Mouse (Mus musculus): Measurements from ENCODE around the gene Olfr148. TPM values are rescaled to one million over a fixed set of nuclear protein-coding genes. Genes with fewer than 3 reads are reported as not detected.

Olfr148 gene
- polyA plus RNA-seq (2015; fragmentation: Nextera tagmentation; extraction: Ambion mirVana), result not detected in 2 replicates

GRCm38 (mm10) chr9:39610355-39610754, at the start of gene Olfr148:
Gene Olfr148 (plus strand): TSS chr9:39610655.
- no peaks in the 10 kb centered on the region for H3K36me3 ChIP-seq (ENCODE audit: control insufficient read depth, insufficient read depth, low read length)
- H3K4me3 ChIP-seq (ENCODE audit: low read length), result no peak within 1 kb of the TSS
- H3K27me3 ChIP-seq (replicated peaks; ENCODE audit: control insufficient read depth, insufficient read depth, low read length), result no peaks in the 10 kb centered on the region
- H3K9me3 ChIP-seq (ENCODE audit: control insufficient read depth, low read length), result no peaks in the 10 kb centered on the region
- H3K4me1 ChIP-seq (ENCODE audit: control insufficient read depth, insufficient read depth, low read length), result no peaks in the 10 kb centered on the region
- no peak within 1 kb of the TSS for H3K27ac ChIP-seq (ENCODE audit: low read length)
- WGBS, result 72% methylated on average over 3 of the region's 3 CpGs
- no peak within 1 kb of the TSS for H3K4me2 ChIP-seq (ENCODE audit: low read depth, low read length)
- no peak for ATAC-seq
- no peak within 1 kb of the TSS for H3K9ac ChIP-seq (ENCODE audit: low read depth, low read length)

- H3K4me2 ChIP-seq (ENCODE audit: low read depth, low read length), result no peak within 1 kb of the TSS
- no peaks in the 10 kb centered on the region for H3K36me3 ChIP-seq (ENCODE audit: control insufficient read depth, insufficient read depth, low read length)
- 79% methylated on average over 3 of the region's 3 CpGs for WGBS
- H3K9me3 ChIP-seq (ENCODE audit: control insufficient read depth, low read length), result no peaks in the 10 kb centered on the region
- H3K9ac ChIP-seq (ENCODE audit: low read depth, low read length), result no peak within 1 kb of the TSS
- no peak within 1 kb of the TSS for H3K4me3 ChIP-seq (ENCODE audit: low read length)
- no peak within 1 kb of the TSS for H3K27ac ChIP-seq (ENCODE audit: low read length)
- ATAC-seq, result no peak
- H3K27me3 ChIP-seq (replicated peaks; ENCODE audit: control insufficient read depth, insufficient read depth, low read length), result no peaks in the 10 kb centered on the region
- no peaks in the 10 kb centered on the region for H3K4me1 ChIP-seq (ENCODE audit: control insufficient read depth, insufficient read depth, low read length)
Measured at GRCm38 (mm10) chr9:39575469-39575868, 35.0 kb upstream of the Olfr148 start, which contains the start of gene Olfr959. Gene Olfr959 (minus strand): TSS chr9:39575569.

GRCm38 (mm10) chr9:39577050-39577449, 33.4 kb upstream of the Olfr148 start:
- no peak for ATAC-seq
- Histone ChIP-seq H3K27ac (ENCODE audit: low read length) (no peak overlapping the region), H3K9me3 (ENCODE audit: control insufficient read depth, low read length) (no peaks in the 10 kb centered on the region), H3K27me3 (replicated peaks; ENCODE audit: control insufficient read depth, insufficient read depth, low read length) (no peaks in the 10 kb centered on the region), H3K36me3 (ENCODE audit: control insufficient read depth, insufficient read depth, low read length) (no peaks in the 10 kb centered on the region), H3K4me1 (ENCODE audit: control insufficient read depth, insufficient read depth, low read length) (no peaks in the 10 kb centered on the region), H3K4me2 (ENCODE audit: low read depth, low read length) (no peak overlapping the region), H3K9ac (ENCODE audit: low read depth, low read length) (no peak overlapping the region), H3K4me3 (ENCODE audit: low read length) (no peak overlapping the region)
- 84% methylated on average over 5 of the region's 5 CpGs for WGBS

- Histone ChIP-seq H3K9me3 (ENCODE audit: control insufficient read depth, low read length) (no peaks in the 10 kb centered on the region), H3K9ac (ENCODE audit: low read depth, low read length) (peak overlapping the region; percentile 40), H3K27ac (ENCODE audit: low read length) (no peak overlapping the region), H3K36me3 (ENCODE audit: control insufficient read depth, insufficient read depth, low read length) (no peaks in the 10 kb centered on the region), H3K27me3 (replicated peaks; ENCODE audit: control insufficient read depth, insufficient read depth, low read length) (no peaks in the 10 kb centered on the region), H3K4me3 (ENCODE audit: low read length) (peak overlapping the region; percentile 46), H3K4me2 (ENCODE audit: low read depth, low read length) (peak overlapping the region; percentile 79), H3K4me1 (ENCODE audit: control insufficient read depth, insufficient read depth, low read length) (peaks cover 6% of the 10 kb centered on the region; the same call in 1 of the 2 replicates)
- ATAC-seq, result peak; percentile 83
- under 1% methylated on average over 19 of the region's 19 CpGs for WGBS
Measured at GRCm38 (mm10) chr9:39602536-39603332, 7.7 kb upstream of the Olfr148 start.

- peak overlapping the region; percentile 79 for H3K4me2 ChIP-seq (ENCODE audit: low read depth, low read length)
- peak; percentile 87 for ATAC-seq
- WGBS, result 1% methylated on average over 9 of the region's 9 CpGs
- H3K4me1 ChIP-seq (ENCODE audit: control insufficient read depth, insufficient read depth, low read length), result peaks cover 6% of the 10 kb centered on the region; the same call in 1 of the 2 replicates
- H3K36me3 ChIP-seq (ENCODE audit: control insufficient read depth, insufficient read depth, low read length), result no peaks in the 10 kb centered on the region
- H3K9me3 ChIP-seq (ENCODE audit: control insufficient read depth, low read length), result no peaks in the 10 kb centered on the region
- H3K27ac ChIP-seq (ENCODE audit: low read length), result no peak overlapping the region
- H3K4me3 ChIP-seq (ENCODE audit: low read length), result peak overlapping the region; percentile 46
- no peaks in the 10 kb centered on the region for H3K27me3 ChIP-seq (replicated peaks; ENCODE audit: control insufficient read depth, insufficient read depth, low read length)
- peak overlapping the region; percentile 40 for H3K9ac ChIP-seq (ENCODE audit: low read depth, low read length)
Measured at GRCm38 (mm10) chr9:39603333-39603845, 7.1 kb upstream of the Olfr148 start.

GRCm38 (mm10) chr9:39603999-39604453, 6.4 kb upstream of the Olfr148 start, which contains the start of gene AW551984:
Gene AW551984 (minus strand): TSS chr9:39604403.
- H3K27ac ChIP-seq (ENCODE audit: low read length), result 0 out of 2 replicates have a peak within 1 kb of the TSS, but pooled peaks have one; percentile 39
- no peaks in the 10 kb centered on the region for H3K27me3 ChIP-seq (replicated peaks; ENCODE audit: control insufficient read depth, insufficient read depth, low read length)
- no peaks in the 10 kb centered on the region for H3K36me3 ChIP-seq (ENCODE audit: control insufficient read depth, insufficient read depth, low read length)
- 1% methylated on average over 8 of the region's 8 CpGs for WGBS
- peaks cover 6% of the 10 kb centered on the region; the same call in 1 of the 2 replicates for H3K4me1 ChIP-seq (ENCODE audit: control insufficient read depth, insufficient read depth, low read length)
- peak within 1 kb of the TSS; percentile 79 for H3K4me2 ChIP-seq (ENCODE audit: low read depth, low read length)
- peak within 1 kb of the TSS; percentile 40 for H3K9ac ChIP-seq (ENCODE audit: low read depth, low read length)
- ATAC-seq, result peak; percentile 80
- H3K4me3 ChIP-seq (ENCODE audit: low read length), result peak within 1 kb of the TSS; percentile 46
- H3K9me3 ChIP-seq (ENCODE audit: control insufficient read depth, low read length), result no peaks in the 10 kb centered on the region

GRCm38 (mm10) chr9:39608497-39608896, 2.0 kb upstream of the Olfr148 start:
- no peaks in the 10 kb centered on the region for H3K36me3 ChIP-seq (ENCODE audit: control insufficient read depth, insufficient read depth, low read length)
- no peaks in the 10 kb centered on the region for H3K9me3 ChIP-seq (ENCODE audit: control insufficient read depth, low read length)
- H3K4me2 ChIP-seq (ENCODE audit: low read depth, low read length), result no peak overlapping the region
- H3K27ac ChIP-seq (ENCODE audit: low read length), result no peak overlapping the region
- no peak for ATAC-seq
- no peak overlapping the region for H3K9ac ChIP-seq (ENCODE audit: low read depth, low read length)
- no peaks in the 10 kb centered on the region for H3K27me3 ChIP-seq (replicated peaks; ENCODE audit: control insufficient read depth, insufficient read depth, low read length)
- H3K4me3 ChIP-seq (ENCODE audit: low read length), result no peak overlapping the region
- H3K4me1 ChIP-seq (ENCODE audit: control insufficient read depth, insufficient read depth, low read length), result peaks cover 3% of the 10 kb centered on the region; the same call in 1 of the 2 replicates

- H3K4me3 ChIP-seq (ENCODE audit: low read length), result no peak overlapping the region
- no peaks in the 10 kb centered on the region for H3K36me3 ChIP-seq (ENCODE audit: control insufficient read depth, insufficient read depth, low read length)
- H3K9ac ChIP-seq (ENCODE audit: low read depth, low read length), result no peak overlapping the region
- H3K4me1 ChIP-seq (ENCODE audit: control insufficient read depth, insufficient read depth, low read length), result no peaks in the 10 kb centered on the region
- H3K4me2 ChIP-seq (ENCODE audit: low read depth, low read length), result no peak overlapping the region
- H3K9me3 ChIP-seq (ENCODE audit: control insufficient read depth, low read length), result no peaks in the 10 kb centered on the region
- ATAC-seq, result no peak
- no peaks in the 10 kb centered on the region for H3K27me3 ChIP-seq (replicated peaks; ENCODE audit: control insufficient read depth, insufficient read depth, low read length)
- WGBS, result 73% methylated on average over 1 of the region's 1 CpGs
- H3K27ac ChIP-seq (ENCODE audit: low read length), result no peak overlapping the region
Measured at GRCm38 (mm10) chr9:39611953-39612352, 1.5 kb downstream of the Olfr148 start.

GRCm38 (mm10) chr9:39621073-39621472, 10.6 kb downstream of the Olfr148 start, which contains the start of gene Olfr960:
Gene Olfr960 (plus strand): TSS chr9:39621373.
- WGBS, result 85% methylated on average over 1 of the region's 1 CpGs
- H3K27me3 ChIP-seq (replicated peaks; ENCODE audit: control insufficient read depth, insufficient read depth, low read length), result no peaks in the 10 kb centered on the region
- H3K27ac ChIP-seq (ENCODE audit: low read length), result no peak within 1 kb of the TSS
- no peak within 1 kb of the TSS for H3K9ac ChIP-seq (ENCODE audit: low read depth, low read length)
- H3K4me3 ChIP-seq (ENCODE audit: low read length), result no peak within 1 kb of the TSS
- no peak within 1 kb of the TSS for H3K4me2 ChIP-seq (ENCODE audit: low read depth, low read length)
- no peaks in the 10 kb centered on the region for H3K36me3 ChIP-seq (ENCODE audit: control insufficient read depth, insufficient read depth, low read length)
- H3K9me3 ChIP-seq (ENCODE audit: control insufficient read depth, low read length), result no peaks in the 10 kb centered on the region
- ATAC-seq, result no peak
- H3K4me1 ChIP-seq (ENCODE audit: control insufficient read depth, insufficient read depth, low read length), result no peaks in the 10 kb centered on the region
